Mouse (Mus musculus): ENCODE data around the gene Irf5.
"Not testable (repeated sequence)": the region's sequence is repeated elsewhere in the genome, so short reads cannot be mapped to it uniquely, and the experiment has no call there.

Gene Irf5

GRCm38 (mm10) chr6:29527361-29528164 is 1.1 kb downstream of the Irf5 start:
- DNase-seq (ENCODE audit: low spot score in 2 of 2): peak; percentile 10 to 26

- DNase-seq (ENCODE audit: low spot score in 2 of 2): peak in 1 of 2 experiments; percentile 9
Observed at GRCm38 (mm10) chr6:29528165-29528505, 1.7 kb downstream of the Irf5 start.

GRCm38 (mm10) chr6:29528561-29529443 is 2.4 kb downstream of the Irf5 start:
- DNase-seq (ENCODE audit: low spot score in 2 of 2): peak in 1 of 2 experiments; percentile 62

- no peak for DNase-seq (ENCODE audit: low spot score in 2 of 2)
Observed at GRCm38 (mm10) chr6:29529444-29529820, 3.0 kb downstream of the Irf5 start.

- DNase-seq (ENCODE audit: low spot score in 2 of 2): peak in 1 of 2 experiments; percentile 35
Observed at GRCm38 (mm10) chr6:29530050-29530449, 3.6 kb downstream of the Irf5 start.

- no peak for DNase-seq (ENCODE audit: low spot score in 2 of 2)
Observed at GRCm38 (mm10) chr6:29535316-29535715, 8.9 kb downstream of the Irf5 start.

- peak in 1 of 2 experiments; percentile 27 for DNase-seq (ENCODE audit: low spot score in 2 of 2)
Observed at GRCm38 (mm10) chr6:29536651-29537193, 10.3 kb downstream of the Irf5 start.

GRCm38 (mm10) chr6:29537221-29537620 is 10.8 kb downstream of the Irf5 start:
- DNase-seq (ENCODE audit: low spot score in 2 of 2): no peak

- DNase-seq (ENCODE audit: low spot score in 2 of 2): no peak
Observed at GRCm38 (mm10) chr6:29539502-29539901, 13.1 kb downstream of the Irf5 start.

- no peak for DNase-seq (ENCODE audit: low spot score in 2 of 2)
Observed at GRCm38 (mm10) chr6:29540223-29540622, 13.8 kb downstream of the Irf5 start.

GRCm38 (mm10) chr6:29540956-29541355 is 14.5 kb downstream of the Irf5 start:
- DNase-seq (ENCODE audit: low spot score in 2 of 2): no peak

- no peak for DNase-seq (ENCODE audit: low spot score in 2 of 2)
Observed at GRCm38 (mm10) chr6:29545611-29546010, 19.2 kb downstream of the Irf5 start.

- no peak for DNase-seq (ENCODE audit: low spot score in 2 of 2)
Observed at GRCm38 (mm10) chr6:29547582-29547981, 21.2 kb downstream of the Irf5 start.

- no peak for DNase-seq (ENCODE audit: low spot score in 2 of 2)
Observed at GRCm38 (mm10) chr6:29548086-29548485, 21.7 kb downstream of the Irf5 start.

- DNase-seq (ENCODE audit: low spot score in 2 of 2): no peak
Observed at GRCm38 (mm10) chr6:29552526-29552925, 26.1 kb downstream of the Irf5 start.

GRCm38 (mm10) chr6:29557112-29557511 is 30.7 kb downstream of the Irf5 start:
- no peak for DNase-seq (ENCODE audit: low spot score in 2 of 2)

GRCm38 (mm10) chr6:29576388-29576787 is 50.0 kb downstream of the Irf5 start:
- not testable (repeated sequence) for DNase-seq (ENCODE audit: low spot score in 2 of 2)

- no peak for DNase-seq (ENCODE audit: low spot score in 2 of 2)
Observed at GRCm38 (mm10) chr6:29580770-29581169, 54.3 kb downstream of the Irf5 start.

- DNase-seq (ENCODE audit: low spot score in 2 of 2): no peak
Observed at GRCm38 (mm10) chr6:29581202-29581601, 54.8 kb downstream of the Irf5 start.
